Mouse (Mus musculus): ENCODE results near the gene Otud7b.
"Not testable (repeated sequence)": the region's sequence is repeated elsewhere in the genome, so short reads cannot be mapped to it uniquely, and the experiment has no call there.

Otud7b gene

DNA sequence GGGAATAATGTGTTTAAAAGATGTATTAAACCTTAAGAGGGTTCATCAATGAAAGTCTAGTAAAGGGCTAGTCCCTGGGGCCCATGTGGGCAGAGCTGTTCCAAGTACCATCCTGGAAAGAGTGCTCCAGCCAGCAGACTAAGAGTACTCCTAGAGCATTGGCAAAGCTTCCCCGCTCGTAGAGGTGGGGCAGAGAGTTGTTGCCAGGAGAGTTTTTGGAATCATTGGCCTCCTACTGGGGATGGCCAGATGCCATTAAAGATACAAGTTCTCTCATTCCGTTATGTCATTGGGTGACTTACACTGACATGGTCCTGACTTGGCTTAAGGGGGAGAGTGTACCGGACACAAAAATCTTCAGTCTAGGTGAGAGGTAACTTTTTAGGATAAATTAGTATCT, 75.2 kb downstream of the Otud7b start:
- peak; percentile 58 for DNase-seq (ENCODE audit: low spot score)

DNA sequence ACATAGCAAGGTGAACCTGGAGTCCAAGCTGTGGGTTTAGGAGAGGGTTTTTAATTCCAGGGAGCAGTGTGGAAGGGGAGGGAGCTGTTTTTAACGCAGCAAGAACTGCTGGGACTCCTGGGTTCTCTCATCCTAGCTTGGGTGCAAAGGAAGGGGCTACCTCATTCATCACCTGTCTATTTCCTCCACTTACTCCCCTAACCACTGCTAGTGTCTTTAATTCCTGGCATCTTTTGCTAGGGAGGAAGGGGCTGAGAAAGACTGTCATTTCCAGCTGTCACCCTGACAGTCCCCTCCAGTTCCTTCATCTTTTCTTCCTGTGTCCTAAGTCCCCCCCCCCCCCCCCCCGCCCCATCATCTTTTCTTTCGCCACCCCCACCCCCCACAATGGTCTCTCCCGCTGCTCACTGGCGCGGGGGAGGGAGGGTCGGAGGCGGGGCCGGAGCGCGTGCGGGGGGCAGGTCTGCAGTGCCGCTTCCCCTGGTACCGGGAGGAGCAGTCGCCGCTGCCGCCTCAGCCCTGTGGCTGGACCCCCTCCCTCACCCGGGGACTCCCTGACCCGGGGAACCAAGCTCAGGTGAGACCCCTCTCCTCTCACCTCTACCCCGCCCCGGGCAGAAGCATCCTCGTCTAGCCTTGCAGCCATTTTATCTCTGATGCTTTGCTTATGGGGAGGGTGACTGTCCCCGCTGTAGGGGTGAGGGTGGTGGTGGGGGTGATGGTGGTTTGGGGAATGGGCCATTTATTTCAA, 76.6 kb downstream of the Otud7b start, which contains the start of gene Sv2a:
Gene Sv2a (plus strand): TSS at position 425 of the 751 bp plus-strand sequence.
- peak; percentile 46 for DNase-seq (ENCODE audit: low spot score)

DNA sequence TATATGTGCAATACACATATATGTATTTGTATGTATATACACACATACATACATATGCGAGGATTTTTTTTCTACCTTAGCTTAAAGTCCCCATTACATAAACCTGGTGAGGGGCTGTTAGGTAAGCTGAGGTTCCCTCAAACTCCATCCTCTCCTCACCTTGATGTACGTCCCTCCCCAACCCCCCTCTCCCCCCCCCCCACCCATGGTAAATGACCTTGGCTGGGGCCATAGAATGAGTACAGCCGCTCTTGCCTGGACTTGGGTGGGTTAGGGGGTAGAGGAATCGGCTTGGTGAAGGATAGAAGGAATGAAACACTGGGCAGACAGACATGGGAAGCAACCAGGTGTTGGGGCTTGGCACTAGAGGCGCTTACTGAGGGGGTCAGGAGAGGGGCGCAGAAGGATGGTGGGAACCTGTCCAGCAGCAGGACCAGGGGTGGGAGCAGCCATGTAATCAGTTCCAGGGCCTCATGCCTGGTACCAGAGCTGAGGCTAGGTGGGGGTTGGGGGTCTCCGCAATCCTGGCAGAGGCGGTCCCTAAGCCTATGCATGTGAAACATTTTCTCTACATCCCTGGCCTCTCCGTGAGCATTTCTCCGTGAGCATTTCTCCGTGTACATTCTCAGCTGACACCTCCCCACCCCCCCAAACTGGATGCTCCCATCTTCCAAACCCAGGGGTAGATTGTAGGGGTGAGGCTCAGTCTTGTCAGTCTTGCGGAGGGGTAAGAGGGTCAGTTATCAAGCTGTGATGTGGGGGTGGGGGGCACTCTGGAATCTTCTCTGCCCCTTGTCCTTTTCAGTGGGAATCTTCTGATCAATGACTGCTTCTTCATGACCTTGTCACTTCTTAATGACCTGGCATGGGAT, 77.4 kb downstream of the Otud7b start:
- no peak for DNase-seq (ENCODE audit: low spot score)

DNA sequence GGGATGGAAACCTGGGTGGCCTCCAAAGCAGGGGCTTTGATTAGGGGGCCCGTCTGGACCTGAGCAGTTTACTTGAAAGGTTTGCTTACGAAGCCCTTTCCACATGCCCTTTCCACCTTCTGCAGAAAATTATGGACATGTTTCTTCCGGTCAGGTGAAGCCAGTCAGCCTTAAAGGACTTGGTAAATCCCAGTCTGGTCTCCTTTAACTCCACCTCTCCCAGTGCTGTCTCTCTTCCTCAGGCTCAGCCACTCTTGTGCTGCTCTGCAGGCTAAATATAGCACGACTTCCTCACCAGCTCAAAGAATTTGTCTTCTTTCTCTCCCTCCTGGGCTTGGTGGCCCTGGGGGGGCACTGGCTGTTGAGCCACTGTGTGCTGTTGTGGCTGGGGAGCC, 78.1 kb downstream of the Otud7b start:
- DNase-seq (ENCODE audit: low spot score), result no peak

DNA sequence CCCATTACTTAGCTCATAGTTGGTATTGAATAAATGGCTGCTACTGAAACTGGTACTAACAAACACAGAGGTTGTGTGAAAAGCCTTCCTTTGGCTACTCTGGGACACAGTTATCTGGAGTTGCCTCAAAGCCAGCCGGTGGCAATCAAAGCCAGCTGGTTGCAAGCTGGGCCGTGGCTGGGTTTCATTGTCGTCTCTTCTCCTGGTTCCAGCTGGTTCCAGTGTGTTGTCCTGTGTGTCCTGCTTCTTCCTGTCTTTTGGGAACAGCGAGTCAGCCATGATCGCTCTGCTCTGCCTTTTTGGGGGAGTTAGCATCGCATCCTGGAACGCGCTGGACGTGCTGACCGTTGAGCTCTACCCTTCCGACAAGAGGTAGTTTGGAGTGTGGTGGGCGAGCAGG, 88.7 kb downstream of the Otud7b start:
- DNase-seq (ENCODE audit: low spot score), result no peak

DNA sequence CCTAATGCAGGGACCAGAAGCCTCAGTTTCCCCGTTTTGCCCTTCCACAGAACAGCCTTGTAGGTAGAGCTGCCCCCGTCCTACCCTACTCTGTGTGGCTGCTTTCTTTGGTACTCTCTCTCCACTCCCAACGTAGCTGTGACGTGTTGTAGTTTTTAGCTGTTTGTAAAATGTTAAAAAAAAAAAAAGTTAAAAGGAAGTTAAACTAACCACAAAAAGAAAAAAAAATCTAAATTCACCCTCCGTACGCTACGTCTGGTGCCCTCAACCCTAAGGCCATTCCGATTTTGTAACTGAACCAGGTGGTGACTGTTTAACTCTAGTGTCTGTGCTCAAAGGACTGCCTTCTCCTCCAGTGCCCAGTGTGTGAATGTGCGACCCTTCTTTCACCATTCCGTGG, 90.6 kb downstream of the Otud7b start:
- DNase-seq (ENCODE audit: low spot score), result no peak

DNA sequence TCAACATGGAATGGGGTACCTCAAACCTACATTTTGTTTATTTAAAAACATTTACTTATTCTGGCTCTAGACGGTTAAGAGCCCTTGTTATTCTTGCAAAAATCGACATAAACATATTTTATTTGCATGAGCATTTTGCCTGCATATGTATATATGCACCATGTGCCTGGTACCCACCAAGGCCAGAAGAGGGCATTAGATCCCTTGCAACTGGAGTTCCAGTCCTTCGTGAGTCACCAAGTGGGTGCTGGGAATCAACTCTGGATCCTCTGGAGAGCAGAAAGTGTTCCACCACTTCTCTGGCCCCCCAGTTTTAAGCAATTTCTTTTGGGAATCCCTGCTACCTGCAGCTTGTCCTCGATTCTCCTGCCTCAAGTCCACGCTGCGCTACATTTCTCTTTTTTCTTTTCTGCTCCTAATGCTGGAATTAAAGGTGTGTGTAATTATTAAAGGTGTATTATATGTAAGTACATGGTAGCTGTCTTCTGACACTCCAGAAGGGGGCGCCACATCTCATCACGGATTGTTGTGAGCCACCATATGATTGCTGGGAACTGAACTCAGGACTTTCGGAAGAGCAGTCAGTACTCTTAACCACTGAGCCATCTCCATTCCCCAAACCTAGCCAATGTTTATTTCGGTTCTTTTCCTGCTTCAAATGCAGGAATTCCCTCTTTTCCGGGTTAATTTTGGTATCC, 91.4 kb downstream of the Otud7b start:
- DNase-seq (ENCODE audit: low spot score), result no peak

DNA sequence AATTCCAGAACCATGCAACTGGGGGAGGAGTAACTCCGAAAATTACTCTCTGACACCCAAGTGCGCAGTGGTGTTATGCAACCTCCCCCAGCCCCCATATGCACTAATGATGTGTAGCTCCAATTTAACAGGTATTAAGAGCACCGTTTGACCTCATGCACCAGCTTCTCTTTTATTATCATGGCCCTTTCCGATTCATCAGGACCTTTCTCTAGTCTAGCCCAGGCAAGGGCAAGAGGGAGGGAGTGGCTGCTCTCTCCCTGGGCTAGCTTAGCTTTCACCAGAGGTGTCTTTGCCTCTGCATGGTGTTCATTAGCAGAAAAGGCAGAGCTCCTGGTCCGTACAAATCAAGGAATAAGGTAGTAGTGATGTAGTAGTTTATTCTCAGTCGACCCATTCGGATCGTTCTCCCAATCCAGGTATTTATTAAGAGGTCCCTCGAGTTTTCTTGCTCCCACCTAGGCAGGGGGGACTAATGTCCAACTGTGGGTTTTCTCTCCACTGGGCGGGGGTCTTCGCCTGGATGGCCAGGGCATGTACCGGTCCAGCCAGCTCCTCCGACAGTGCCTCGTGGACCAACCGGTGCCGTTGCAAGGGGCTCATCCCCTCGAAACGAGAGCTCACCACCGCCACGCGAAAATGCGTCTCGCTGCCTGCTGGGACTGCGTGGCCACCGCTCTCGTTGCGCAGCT, 92.3 kb downstream of the Otud7b start:
- no peak for DNase-seq (ENCODE audit: low spot score)

DNA sequence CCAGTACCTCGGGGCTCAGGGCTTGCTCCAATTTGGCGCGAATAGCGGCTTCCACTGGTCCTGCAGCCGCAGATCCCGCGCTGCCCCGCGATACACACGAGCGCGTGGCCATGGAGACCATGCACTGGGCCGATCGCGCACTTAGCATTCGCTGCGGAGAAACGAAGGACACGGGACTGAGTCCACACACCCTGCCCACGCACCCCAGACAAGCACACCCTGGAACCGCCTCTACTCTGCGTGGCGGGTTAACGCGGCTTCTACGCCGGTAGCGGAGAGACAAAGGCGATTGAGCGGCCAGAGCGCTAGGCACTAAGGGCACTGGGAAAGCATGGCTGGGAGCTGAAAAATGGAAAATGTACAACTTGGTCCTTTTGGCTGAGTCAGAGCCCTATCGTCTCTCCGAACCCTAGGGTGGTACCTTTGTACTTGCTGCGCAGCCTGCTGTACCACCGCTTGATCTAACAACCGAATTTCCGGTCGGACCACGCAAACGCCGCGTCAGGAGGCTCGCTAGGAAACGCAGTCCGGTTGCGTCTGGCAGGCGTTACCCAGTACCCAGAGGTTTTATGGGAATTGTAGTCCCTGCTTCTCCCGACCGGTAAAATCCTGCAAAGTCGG, 92.9 kb downstream of the Otud7b start:
- peak; percentile 93 for DNase-seq (ENCODE audit: low spot score)

DNA sequence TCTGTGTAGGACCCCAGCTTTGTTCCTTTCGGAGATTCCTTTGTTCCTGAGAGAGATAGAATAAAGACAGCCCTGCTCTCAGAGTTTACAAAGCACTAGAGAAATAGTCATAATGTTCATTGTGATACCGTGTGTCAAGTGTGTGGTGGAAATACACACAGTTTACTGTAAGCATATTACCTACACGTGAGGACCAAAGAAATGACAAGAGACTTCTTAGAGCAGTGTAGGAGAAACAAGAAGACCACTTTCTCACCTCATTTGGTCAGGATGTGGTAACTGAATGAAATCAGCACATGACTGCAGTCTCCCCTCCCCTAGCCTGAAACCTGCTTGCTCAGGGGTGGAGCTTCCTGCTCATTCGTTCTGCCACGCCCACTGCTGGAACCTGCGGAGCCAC, 93.9 kb downstream of the Otud7b start:
- peak; percentile 75 for DNase-seq (ENCODE audit: low spot score)

DNA sequence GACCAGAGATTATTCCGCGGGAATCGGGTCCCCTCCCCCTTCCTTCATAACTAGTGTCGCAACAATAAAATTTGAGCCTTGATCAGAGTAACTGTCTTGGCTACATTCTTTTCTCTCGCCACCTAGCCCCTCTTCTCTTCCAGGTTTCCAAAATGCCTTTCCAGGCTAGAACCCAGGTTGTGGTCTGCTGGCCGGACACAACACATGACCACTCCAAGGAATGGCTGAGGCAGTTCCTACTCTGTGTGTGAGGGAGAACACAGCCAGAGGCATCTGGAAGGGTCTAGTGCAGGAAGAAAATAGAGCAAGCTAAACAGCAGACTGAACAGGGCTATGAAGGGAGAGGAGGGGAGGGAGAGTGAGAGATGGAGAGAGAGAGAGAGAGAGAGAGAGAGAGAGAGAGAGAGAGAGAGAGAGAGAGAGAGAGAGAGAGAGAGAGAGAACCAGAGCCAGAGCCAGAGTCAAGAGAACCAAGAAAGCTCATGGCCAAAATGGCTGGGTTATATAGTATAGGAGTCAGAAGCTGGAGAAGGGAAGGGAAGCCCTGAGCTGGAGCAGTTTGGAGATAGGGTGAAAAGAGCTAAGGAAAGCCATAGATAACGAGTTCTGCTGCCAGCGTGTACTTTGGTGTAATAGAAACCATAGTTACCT, 94.4 kb downstream of the Otud7b start:
- not testable (repeated sequence) for DNase-seq (ENCODE audit: low spot score)

DNA sequence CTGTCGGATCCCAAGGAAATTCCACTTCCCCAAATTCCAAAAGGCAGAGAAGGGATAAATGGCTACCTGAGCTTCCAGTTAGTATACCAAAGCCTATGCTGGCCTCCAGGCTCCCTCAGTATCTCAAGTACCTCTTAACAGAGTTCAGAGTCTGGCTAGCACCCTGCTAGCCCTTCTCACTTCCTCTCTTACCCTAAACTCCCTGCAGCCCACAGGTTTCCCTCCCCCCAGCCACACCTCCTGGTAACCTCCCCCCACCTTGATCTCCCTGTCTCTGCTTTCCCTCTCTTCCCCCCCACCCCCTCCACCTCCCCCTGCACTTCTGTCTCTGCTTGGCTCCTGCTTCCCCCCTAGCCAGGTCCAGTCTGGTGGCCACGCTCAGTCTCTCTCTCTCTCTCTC, 95.4 kb downstream of the Otud7b start:
- DNase-seq (ENCODE audit: low spot score), result no peak

DNA sequence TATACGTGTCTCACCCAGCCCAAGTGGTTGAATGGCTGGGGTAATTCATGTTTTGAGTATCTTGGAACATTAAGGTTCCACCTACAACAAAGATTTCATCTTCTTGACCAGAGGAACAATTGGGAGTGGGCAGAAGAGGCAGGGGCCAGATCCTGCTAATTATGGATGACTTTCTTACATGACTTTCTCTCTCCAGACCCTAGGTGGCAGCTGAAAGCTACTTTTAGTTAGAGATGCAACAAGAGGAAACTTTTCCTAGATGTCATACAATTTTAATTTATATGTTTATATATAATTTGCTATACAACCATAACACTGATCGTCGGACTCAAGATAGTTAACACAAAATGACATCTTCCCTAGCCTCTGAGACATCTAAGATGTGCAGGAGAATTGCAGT, 103.5 kb downstream of the Otud7b start:
- DNase-seq (ENCODE audit: low spot score), result no peak

DNA sequence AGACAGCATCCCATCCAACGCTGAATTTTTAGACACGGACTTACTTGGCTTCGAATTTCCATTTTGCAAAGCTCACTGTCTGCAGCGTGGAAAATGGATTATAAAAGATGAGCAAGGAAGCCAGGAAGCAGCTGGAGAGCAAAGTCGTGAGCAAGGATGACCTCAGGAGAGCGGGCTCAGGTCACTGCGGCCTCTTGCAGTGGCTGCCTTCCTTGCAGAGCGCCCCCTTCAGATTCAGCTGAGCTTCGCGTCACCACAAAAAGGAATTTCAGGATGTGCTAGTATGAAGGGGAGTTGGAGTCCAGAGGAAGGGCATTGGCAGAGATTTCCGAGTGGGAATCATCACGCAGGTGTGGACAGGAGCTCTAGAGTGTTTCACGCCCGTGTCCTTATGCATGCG, 104.9 kb downstream of the Otud7b start:
- DNase-seq (ENCODE audit: low spot score), result peak; percentile 83
